Mouse (Mus musculus): ENCODE results near the gene Trim7.
A peak's percentile ranks its signal among the peaks of the same experiment; 100 is the strongest.
"Not testable (repeated sequence)": the region's sequence is repeated elsewhere in the genome, so short reads cannot be mapped to it uniquely, and the experiment has no call there.

The Trim7 gene

DNA sequence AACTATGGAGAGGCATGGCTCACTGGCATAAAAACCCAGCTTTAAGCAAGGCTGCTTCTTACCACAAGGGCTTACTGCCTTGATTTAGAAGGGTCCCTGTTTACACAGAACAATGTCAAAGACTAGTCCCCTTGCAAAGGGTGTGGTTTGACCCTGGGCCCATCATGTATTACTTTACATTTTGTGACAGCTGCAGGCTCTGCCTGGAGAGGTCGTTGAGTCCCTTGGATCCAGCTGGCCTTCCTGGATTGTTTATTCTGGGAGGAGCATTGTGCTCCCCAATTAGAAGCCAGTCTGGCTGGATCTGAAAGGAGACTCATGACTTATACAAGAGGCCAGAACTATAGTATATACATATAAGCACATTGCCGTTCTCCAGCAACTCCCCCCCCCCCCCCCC is 24.3 kb downstream of the Trim7 start:
- no peak for DNase-seq (ENCODE audit: low read depth, low spot score)

DNA sequence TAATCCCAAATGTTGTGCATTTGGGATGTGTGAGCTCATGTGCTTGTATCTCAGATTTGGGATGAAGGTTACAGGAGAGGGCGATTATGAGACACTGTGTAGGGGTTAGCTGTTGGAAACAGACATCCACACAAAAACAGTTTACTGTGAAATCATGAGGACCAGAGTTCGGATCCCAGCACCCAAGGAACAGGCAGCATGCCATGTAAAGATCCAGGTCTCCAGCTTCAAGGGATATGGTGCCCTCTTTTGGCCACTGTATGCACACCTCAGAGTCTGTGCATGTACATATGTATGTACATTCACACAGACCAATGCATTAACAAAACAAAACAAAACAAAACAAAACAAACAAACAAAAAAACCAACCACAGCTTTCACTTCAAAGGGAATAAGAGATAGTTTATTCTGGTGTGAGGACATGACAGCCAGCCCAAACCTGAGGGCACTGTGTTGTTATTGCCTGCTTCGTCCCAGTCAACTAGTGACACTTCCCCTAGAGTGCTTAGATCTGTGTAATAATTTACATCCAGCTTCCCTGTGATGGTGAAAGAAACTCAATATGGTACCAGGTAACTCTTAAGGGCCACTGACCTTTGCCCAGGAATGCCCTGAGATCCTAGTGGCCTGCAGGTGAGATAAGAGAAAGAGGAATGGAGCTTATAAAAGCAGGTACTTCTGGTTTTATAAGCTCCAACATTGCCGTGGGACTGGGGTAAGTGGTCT is 25.5 kb downstream of the Trim7 start:
- no peak for DNase-seq (ENCODE audit: low read depth, low spot score)

DNA sequence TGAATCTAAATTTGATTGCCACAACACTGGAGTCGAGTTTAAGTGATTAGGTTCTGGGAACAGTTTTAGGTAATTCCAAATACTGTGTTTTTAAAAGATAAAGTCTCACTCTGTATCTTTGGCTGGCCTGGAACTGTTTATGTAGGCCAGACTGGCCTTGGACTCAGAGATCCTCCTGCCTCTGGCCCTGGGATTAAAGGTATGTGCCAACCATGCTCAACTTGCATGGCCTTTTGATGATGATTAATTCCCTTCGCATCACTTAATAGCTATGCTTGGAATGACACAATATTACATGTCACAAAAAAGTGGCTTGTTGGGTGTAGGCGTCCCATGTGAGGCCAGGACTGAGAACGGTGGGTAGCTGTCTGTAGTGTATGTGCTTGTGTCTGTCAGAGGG is 26.2 kb downstream of the Trim7 start:
- DNase-seq (ENCODE audit: low read depth, low spot score) = no peak

DNA sequence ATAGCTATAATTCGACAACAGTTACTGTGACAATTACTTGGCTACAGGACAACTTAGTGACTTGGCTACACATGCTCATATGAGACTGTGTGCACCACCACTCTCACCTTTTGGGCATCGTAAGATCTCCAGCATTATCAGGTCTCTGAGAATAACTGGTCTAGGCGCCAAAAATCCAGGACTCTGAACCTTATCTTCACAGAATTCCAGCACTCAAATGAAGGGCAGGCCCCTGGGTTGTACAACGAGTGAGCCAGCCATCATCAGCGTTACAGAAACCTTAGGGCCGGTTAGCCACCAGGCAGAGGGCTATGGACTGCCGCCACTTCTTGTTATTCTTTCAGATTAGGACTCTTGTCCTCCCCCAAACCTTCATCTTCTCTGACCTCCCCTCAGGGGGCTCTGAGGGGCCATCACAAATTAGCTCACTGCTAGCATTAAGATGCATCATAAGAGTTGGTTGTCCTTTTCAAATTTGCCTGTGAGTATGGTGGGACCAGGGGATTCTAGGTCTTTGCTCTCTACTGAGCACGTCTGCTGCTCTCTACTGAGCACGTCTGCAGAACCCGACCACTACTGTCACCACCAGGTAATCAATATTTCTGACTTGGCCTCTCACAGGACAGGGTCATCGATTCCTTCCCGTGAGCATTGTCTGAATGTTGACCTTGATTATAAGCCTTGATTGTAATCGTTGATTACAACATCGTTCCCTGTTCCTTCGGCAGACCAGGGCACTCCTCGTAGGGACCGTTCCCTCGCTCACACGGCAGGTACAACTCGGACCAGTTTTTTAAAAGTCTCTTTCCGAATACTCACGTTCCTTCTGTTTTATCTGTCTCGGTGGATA is 26.9 kb downstream of the Trim7 start:
- no peak for DNase-seq (ENCODE audit: low read depth, low spot score)

DNA sequence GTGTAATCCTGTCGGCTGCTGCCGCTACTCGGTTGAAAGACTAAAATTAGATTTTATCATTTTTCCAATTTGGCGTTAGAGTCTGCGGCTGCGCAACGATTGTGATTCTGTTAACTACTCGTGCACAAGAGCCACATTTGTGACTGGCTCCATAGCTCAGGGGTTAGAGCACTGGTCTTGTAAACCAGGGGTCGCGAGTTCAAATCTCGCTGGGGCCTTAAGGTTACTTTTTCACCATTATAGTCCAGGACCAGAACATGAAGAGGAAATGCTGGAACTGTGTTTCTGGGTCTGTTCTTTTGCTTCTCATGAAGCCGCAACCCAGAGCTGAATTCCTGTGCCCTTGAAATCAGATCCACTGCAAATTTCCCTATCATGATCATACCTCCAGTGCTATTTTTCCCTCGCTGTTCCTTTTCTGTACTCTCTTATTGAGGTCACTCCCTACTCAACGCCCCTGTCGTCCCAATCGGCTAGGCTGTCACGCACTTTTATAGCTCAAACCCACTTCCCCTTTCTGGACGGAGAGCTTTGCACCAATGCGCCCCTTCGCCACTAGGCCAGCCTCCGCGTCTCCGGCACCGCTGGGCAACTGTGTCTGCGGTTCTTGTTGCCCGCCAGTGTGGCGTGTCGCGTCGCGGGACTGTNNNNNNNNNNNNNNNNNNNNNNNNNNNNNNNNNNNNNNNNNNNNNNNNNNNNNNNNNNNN is 27.7 kb downstream of the Trim7 start:
- peak; percentile 90 for DNase-seq (ENCODE audit: low read depth, low spot score)

DNA sequence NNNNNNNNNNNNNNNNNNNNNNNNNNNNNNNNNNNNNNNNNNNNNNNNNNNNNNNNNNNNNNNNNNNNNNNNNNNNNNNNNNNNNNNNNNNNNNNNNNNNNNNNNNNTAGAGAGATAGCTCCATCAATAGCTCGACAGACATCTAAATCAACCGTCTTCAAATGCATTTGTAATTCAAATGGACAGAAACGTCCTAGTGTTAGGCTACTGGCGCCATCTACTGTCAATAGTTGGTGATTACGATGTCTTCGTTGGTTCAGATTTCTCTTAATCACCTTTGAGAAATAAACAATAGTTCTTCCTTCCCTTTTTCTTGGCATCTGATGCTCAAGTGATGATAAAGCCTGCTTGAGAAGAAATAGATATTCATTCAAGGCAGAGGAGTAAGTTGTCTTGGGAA is 33.1 kb downstream of the Trim7 start:
- no peak for DNase-seq (ENCODE audit: low read depth, low spot score)

DNA sequence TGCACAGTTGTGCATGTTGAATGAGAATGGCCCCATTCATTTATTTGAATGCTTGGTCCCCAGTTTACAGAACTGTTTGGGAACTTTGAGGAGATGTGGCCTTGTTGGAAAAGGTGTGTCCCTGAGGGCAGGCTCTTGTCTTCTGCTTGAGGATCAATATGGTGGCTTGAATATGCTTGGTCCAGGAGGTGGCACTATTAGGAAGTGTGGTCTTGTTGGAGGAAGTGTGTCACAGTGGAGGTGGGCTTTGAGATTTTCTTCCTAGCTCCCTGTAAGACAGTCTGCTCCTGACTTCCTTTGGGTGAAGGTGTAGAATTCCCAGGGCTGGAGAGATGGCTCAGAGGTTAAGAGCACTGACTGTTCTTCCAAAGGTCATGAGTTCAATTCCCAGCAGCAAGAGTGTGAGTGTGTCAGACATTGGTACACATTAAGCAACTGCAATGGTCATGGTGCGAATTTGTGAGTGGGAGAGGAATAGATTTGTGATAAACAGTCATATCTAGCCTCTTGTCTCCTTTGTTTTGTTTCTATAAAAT is 36.9 kb downstream of the Trim7 start:
- no peak for DNase-seq (ENCODE audit: low read depth, low spot score)

DNA sequence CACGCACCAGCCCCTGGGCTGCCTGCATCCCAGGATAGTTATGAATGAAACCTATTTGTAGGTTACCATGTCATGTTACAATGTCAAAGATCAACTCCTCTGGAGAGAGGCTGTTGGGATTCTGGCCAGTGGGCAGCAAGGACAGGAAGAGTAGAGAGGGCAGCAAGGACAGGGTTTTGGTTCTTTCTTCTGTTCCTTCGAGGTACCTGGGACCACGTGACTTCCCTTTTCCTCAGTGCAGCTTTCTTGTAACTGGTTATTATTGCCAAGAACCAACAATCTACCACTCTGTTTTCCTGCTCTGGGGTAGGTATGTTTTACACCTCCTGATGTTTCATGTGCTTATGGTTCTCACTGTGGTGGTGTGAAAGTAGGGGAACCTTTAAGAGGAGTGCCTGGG is 37.9 kb downstream of the Trim7 start:
- no peak for DNase-seq (ENCODE audit: low read depth, low spot score)

DNA sequence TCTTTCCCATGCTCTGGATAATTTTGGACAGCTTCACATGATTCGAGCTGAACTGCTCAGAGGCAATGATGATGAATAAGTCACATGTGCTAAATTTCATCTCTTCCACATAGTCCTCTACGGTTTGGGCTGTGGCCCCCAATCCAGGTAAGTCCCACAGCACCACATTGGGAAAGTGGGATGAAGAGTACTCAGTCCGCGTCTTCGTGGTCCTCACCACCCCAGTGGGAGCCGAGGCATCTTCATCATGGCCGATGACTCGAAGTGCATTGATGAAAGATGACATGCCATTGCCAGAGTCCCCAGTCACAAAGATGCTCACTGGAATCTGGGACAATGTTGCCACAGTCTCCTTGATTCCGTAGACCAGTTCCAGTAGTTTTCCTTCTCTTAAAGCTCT is 40.5 kb downstream of the Trim7 start:
- DNase-seq (ENCODE audit: low read depth, low spot score) = no peak

DNA sequence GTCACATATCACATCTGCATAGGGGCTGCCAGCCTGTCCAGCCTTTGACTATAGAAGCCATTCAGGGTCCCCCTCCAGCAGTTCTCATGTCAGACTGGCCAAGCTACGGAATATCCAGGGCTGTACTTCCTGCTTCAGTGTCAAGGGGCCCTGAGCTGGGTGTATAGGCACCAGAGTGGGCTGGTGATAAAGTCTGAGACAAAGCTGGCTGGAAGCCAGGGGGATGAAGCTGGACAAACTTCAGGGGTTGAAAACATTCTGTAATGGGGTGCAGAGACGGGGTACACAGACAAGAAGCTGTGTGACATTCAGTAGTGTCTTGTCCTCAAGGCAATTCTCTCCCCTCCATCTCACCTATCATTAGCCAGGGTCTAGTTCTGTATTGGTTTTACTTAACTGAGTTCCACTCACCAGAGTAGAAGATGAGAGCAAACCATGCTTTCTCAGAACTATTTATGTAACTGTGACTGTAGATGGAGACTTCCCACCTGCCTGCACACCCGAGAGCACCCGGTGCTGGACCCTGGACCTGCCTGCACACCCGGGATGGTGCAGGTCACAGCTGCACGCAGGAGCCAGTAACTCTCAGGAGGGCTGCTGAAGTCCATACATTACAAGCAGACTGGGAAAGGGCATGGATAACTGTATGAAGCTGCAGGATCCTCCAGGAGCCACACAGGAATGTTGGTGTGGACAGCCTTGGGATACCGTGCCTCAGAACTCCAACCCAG is 43.6 kb downstream of the Trim7 start:
- no peak for DNase-seq (ENCODE audit: low read depth, low spot score)

DNA sequence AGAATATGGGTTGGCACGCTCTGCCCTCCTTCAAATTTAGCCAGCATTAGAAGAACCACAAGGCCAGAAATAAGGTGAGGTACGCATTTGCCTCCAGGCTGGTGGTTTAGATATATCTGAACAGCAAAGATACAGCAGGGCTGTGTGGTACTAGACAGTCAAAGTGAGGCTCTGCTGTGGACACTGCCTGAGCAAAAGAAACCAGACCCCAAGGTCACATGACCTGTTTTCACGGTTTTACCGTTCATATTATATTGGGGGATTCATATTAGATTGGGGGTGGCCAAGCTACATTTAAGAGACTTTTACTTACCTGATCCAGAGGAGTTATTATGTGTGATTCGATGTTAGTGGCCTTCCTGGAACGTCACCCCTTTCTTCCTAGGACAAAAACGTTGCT is 44.8 kb downstream of the Trim7 start:
- DNase-seq (ENCODE audit: low read depth, low spot score) = no peak

DNA sequence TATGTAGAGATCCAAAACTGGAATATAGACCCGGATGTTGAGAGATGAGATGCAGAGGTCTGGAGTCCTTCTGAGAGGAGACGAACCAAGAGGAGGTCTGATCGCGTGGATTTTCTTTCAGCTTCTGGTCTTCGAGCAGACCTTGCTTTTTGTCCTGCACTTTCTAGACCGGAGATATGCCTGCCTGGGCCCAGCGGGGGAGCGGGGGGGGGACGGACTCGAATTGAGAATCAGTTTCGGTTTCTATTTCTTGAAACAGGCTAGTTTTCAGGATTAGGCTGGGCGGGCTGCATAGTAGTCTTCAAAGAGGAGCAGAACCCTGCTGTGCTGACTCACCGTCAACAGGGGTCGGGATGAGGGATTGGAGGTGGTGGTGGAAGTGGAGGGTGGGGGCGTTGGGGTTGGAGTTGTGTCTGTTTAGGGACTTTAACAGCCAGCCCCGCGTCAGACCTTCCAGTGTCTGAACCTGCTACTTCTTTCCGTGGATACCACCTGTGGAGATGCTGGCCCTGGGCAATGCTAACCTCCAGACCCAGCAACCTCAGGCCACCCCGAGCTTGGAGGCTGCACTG is 45.3 kb downstream of the Trim7 start, which contains the start of gene Irgm1:
Gene Irgm1 (minus strand): TSS at position 483 of the 572 bp plus-strand sequence.
- DNase-seq (ENCODE audit: low read depth, low spot score) = peak; percentile 57

DNA sequence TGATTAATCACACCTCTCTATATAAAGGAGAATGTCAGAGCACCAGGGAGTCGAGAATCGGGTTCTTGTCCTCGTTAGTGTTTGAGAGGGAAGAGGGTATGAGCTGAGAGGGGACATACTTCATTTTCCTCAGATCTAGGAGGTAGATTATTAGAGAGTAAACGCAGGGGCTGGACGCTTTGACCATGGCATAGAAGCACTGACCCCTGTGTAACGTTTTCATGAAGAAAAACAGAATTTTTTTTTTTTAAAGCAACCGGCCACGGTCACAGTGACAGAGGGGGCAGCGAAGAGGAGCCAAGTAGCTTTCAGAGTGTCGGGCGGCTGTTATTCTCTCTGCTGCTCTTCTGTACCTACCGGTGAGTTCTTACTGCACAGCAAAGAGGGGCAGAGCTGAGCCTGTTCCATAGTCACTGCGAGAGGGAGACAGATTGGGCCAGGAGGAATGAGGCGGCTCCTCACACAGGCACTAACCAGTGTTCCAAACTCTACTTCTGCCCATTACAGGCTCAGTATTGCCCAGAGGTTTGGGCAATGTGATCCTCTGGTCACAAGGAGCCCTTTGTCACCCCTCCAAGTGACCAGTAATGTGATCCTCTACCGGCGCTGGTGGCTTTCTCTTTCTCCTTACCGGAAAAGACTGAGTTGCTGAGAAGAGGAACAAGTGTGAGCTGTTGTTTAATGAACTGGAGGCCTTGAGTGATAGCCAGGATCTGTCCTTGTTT is 46.0 kb downstream of the Trim7 start:
- peak; percentile 77 for DNase-seq (ENCODE audit: low read depth, low spot score)

DNA sequence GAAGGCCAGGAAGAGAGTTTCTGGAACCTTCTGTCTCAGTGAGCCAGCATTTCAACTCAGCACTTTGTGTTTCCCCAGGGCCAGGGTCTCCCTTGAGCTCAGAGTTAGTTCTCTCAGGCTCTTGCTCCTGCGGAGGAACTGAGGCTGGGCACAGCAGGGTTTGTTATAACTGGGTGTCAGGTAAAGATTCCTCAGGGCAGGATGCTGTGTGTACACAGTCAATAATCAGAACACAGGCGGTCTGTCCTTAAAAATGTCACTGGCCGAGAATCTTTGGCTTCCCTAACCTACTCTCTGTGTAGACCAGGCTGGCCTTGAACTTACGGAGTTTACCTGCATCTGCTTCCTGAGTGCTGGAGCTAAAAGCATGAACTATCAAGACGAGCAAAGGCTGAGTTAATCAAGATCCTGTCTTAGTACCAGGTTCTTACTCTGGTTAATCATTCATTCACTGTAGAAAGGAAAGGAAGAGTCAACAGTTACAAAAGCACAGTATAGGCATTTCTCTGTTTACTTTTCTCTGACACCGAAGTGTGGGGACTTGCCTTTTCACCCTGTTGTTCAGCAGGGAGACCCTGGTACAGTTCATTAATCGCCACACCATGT is 46.9 kb downstream of the Trim7 start:
- DNase-seq (ENCODE audit: low read depth, low spot score) = no peak

DNA sequence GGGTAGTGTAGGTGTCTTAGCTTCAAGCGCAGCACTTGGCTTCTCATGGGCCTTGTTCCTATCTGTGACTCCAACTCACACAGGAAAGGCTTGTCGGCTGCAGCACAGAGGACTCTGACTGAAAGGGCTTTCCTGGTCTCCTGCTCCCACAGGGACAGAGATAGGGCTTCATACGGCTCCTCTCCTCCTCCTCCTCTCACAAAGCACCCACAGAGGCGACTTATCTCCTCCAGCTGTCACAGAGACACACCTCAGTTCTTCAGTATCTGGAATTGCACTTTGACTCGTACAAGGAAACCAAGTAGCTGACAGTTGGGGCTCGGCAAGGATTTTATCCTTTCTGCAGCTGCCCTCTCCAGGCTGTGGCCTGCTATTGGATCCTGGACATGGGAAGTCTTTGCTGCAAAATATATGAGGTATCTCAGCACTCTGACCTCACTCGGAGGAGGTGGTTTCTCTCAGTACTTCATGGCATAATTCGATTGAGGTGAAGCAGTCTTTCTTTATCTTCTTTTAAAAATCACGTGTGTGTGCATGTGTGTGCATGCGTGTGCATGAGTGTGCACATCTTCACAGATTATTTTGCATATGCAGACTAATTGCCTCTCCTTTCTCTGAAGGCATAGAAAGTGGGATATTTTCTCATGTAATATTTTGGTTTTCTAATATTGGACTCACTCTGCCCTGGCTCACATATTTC is 47.8 kb downstream of the Trim7 start:
- no peak for DNase-seq (ENCODE audit: low read depth, low spot score)

DNA sequence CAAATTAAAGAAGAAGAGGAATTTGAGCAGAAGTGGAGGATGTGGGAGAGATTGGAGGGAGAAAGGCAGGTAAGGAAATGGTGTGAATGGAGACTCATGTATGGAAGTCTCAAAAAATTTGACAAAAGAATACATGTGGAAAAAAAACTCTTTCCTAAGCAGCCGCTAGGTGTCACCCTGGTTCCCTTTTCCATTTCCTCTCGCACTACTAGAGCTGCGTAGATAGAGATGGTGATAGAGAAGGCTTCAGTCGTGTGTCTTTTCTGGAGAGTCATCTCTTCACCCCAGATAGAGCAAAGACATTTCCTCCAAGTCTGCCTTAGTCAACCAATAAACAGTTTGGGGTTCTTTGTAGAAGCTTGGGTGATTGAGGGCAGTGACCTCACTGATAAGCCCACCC is 48.5 kb downstream of the Trim7 start:
- DNase-seq (ENCODE audit: low read depth, low spot score) = peak; percentile 39

DNA sequence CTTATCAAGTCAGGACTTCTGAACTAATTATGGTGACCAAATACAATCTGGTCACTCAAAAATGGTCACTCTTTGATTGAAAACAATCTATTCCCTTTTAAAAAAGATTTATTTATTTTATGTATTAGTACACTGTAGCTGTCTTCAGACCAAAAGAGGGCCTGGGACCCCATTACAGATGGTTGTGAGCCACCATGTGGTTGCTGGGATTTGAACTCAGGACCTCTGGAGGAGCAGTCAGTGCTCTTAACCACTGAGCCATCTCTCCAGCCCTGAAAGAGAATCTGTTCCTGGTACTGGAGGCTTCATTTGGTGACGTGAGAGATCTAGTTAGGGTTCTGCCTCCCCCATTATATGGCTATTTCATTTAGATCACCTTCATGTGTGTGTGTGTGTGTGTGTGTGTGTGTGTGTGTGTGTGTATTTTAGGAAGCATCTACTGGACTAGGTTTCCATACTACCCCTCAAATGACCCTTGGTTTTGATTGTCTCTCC is 49.5 kb downstream of the Trim7 start:
- DNase-seq (ENCODE audit: low read depth, low spot score) = not testable (repeated sequence)

DNA sequence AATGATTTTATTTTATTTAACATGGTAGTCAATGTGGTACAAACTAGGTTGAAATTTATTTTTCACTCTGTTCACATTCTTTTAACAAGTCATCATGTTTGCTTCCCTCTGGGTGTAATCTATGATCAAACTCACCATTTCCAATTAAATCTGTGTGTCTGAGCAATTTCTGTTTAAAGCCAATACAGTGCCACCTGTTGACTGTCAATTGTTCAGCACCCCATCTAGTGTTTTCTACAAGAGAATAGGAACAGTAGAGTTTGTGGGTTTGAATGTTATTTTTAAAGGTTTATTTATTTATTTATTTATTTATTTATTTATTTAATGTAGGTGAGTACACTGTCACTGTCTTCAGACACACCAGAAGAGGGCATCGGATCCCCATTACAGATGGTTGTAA is 50.7 kb downstream of the Trim7 start:
- no peak for DNase-seq (ENCODE audit: low read depth, low spot score)

DNA sequence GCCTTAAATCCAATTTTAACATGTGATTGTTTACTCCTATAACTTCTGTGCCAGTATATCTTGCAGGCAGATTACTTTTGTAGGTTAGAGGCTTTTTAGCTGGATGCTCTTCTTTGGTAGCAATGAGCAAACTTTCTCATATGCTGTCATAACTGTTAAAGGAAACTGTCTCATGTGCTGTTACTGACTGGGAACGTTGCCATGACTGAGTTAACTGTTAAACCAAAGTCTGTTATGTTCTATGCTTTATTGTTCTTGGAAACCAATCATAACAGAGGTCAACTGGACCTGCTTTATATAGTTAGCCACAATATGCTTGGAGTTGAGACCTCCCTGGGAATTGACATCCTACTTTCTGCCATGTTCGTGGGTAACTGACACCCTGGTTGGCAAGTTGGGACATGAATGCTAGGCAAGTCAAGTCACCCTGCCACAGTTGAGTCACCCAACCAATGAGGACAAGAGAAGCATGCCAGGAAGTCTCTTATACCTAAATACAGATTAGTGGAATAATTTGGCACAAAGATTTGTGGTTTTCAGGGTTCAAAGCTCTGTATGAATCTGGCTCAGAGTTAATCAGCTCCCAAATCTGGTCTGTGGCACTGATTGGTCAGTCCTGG is 73.0 kb downstream of the Trim7 start:
- DNase-seq (ENCODE audit: low read depth, low spot score) = no peak
